Mouse (Mus musculus): Measurements from ENCODE around the gene Apold1.
A peak's percentile ranks its signal among the peaks of the same experiment; 100 is the strongest.

Apold1 gene

GRCm38 (mm10) chr6:134976628-134977027 lies 4.9 kb upstream of the Apold1 start:
- DNase-seq = no peak

- peak; percentile 93 to 96 for DNase-seq
Observed at GRCm38 (mm10) chr6:134983529-134984370, 2.2 kb downstream of the Apold1 start.

GRCm38 (mm10) chr6:134984748-134985147 lies 3.2 kb downstream of the Apold1 start:
- DNase-seq = peak; percentile 25 to 45

- no peak for DNase-seq
Observed at GRCm38 (mm10) chr6:134988377-134988776, 6.9 kb downstream of the Apold1 start.

- no peak for DNase-seq
Observed at GRCm38 (mm10) chr6:134990674-134991073, 9.2 kb downstream of the Apold1 start.

- DNase-seq = no peak
Observed at GRCm38 (mm10) chr6:134994031-134994651, 12.6 kb downstream of the Apold1 start.

GRCm38 (mm10) chr6:134994985-134995384 lies 13.5 kb downstream of the Apold1 start:
- no peak for DNase-seq

GRCm38 (mm10) chr6:134996918-134997317 lies 15.4 kb downstream of the Apold1 start:
- DNase-seq = no peak

- no peak for DNase-seq
Observed at GRCm38 (mm10) chr6:134998076-134998475, 16.6 kb downstream of the Apold1 start.

- no peak for DNase-seq
Observed at GRCm38 (mm10) chr6:134998781-134999180, 17.3 kb downstream of the Apold1 start.

GRCm38 (mm10) chr6:135000272-135000671 lies 18.8 kb downstream of the Apold1 start:
- no peak for DNase-seq

- no peak for DNase-seq
Observed at GRCm38 (mm10) chr6:135001991-135002390, 20.5 kb downstream of the Apold1 start.

- no peak for DNase-seq
Observed at GRCm38 (mm10) chr6:135006372-135006771, 24.9 kb downstream of the Apold1 start.

GRCm38 (mm10) chr6:135011048-135011733 lies 29.7 kb downstream of the Apold1 start, which contains the start of gene Ddx47:
TSS of gene Ddx47 (plus strand) at chr6:135011612.
- DNase-seq = peak; percentile 97

- DNase-seq = no peak
Observed at GRCm38 (mm10) chr6:135011734-135012116, 30.2 kb downstream of the Apold1 start.

GRCm38 (mm10) chr6:135017211-135017610 lies 35.7 kb downstream of the Apold1 start:
- no peak for DNase-seq

GRCm38 (mm10) chr6:135019564-135019963 lies 38.0 kb downstream of the Apold1 start:
- DNase-seq = no peak

GRCm38 (mm10) chr6:135021633-135022032 lies 40.1 kb downstream of the Apold1 start:
- no peak for DNase-seq

- no peak for DNase-seq
Observed at GRCm38 (mm10) chr6:135023379-135023778, 41.9 kb downstream of the Apold1 start.

- DNase-seq = no peak
Observed at GRCm38 (mm10) chr6:135024781-135025420, 43.4 kb downstream of the Apold1 start.

GRCm38 (mm10) chr6:135026232-135026631 lies 44.7 kb downstream of the Apold1 start:
- DNase-seq = no peak

- no peak for DNase-seq
Observed at GRCm38 (mm10) chr6:135026755-135027154, 45.2 kb downstream of the Apold1 start.

- no peak for DNase-seq
Observed at GRCm38 (mm10) chr6:135029246-135029645, 47.7 kb downstream of the Apold1 start.
